Mouse (Mus musculus) heart, embryonic 12.5 days (tissue): Measurements from ENCODE around the gene Plcb2. TPM values are rescaled to one million over a fixed set of nuclear protein-coding genes. Genes with fewer than 3 reads are reported as not detected.

ENCODE experiments used
- ATAC-seq: fragments of 200-750 bp; cut with Nextera tagmentation; 2 replicates; pipeline ENCODE4 v1.8.0; 2017; ENCODE audit warnings: moderate TSS enrichment, moderate library complexity; ENCODE audit not compliant: insufficient number of reproducible peaks, low FRiP score
- H3K27ac ChIP-seq: fragments of 300-500 bp; sonication (generic); 2 replicates; pipeline ENCODE4 v1.5.1; 2016; ENCODE audit warnings: mild to moderate bottlenecking, moderate library complexity; ENCODE audit not compliant: poor library complexity, severe bottlenecking
- H3K27me3 ChIP-seq: fragments of 300-500 bp; sonication (generic); replicated peaks from 2 replicates; pipeline ENCODE4 v1.6.1; 2016; ENCODE audit warnings: mild to moderate bottlenecking, moderate library complexity
- H3K36me3 ChIP-seq: fragments of 300-500 bp; sonication (generic); 2 replicates; pipeline ENCODE4 v1.6.1; 2016; ENCODE audit warnings: mild to moderate bottlenecking, moderate library complexity
- H3K4me1 ChIP-seq: fragments of 300-500 bp; sonication (generic); replicated peaks from 2 replicates; pipeline ENCODE4 v1.6.1; 2016; ENCODE audit warnings: mild to moderate bottlenecking
- H3K4me2 ChIP-seq: fragments of 300-500 bp; sonication (generic); 2 replicates; pipeline ENCODE4 v1.6.1; 2016; ENCODE audit warnings: mild to moderate bottlenecking, moderate library complexity
- H3K4me3 ChIP-seq: fragments of 300-500 bp; sonication (generic); 2 replicates; pipeline ENCODE4 v1.5.1; 2016; ENCODE audit warnings: mild to moderate bottlenecking
- H3K9ac ChIP-seq: fragments of 300-500 bp; sonication (generic); 2 replicates; pipeline ENCODE4 v1.6.1; 2016; ENCODE audit warnings: mild to moderate bottlenecking, moderate library complexity
- H3K9me3 ChIP-seq: fragments of 300-500 bp; sonication (generic); replicated peaks from 2 replicates; pipeline ENCODE4 v1.6.1; 2016; ENCODE audit warnings: mild to moderate bottlenecking, moderate library complexity
- WGBS: fragments of 180-500 bp; shearing (Covaris S2); methylation state at CpG from one replicate; pipeline ENCODE4 v1.1.7; 2016; 5-methylcytosine and 5-hydroxymethylcytosine counted together
- polyA plus RNA-seq: library from polyadenylated mRNA; unstranded; fragments of >200 nt; fragmentation: Nextera tagmentation; extraction: Ambion mirVana; gene quantifications from 2 replicates; pipeline ENCODE4 v1.2.1, GENCODE M21; 2016

The Plcb2 gene
- polyA plus RNA-seq, 1 experiment from 2014 or later, result 1.4 TPM

DNA sequence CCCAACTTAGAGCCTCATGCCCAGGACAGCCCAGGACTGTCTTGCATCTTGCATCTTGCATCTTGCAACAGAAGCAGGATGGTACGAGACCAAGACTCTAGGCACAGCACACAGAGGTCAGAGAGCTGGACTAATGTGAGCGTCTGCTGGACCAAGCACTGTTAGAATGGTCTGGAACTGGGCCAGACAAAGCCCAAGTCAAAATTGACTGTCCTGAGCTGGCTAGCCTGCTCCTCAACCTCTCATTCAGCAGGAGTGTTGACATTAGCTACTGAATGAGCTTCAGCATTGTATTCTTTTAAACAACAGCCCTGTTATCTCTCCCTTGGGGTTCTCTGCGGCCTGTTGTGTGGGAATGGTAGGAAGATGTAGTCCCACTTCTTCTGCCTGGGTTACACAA is 48.7 kb downstream of the Plcb2 start:
- no peak for ATAC-seq
- H3K9me3 ChIP-seq, result no peaks in the 10 kb centered on the region
- no peak overlapping the region for H3K27ac ChIP-seq
- no peak overlapping the region for H3K9ac ChIP-seq
- WGBS, result 58% methylated on average over 3 of the region's 3 CpGs
- peaks cover 59% of the 10 kb centered on the region for H3K27me3 ChIP-seq
- H3K4me2 ChIP-seq, result no peak overlapping the region
- H3K4me1 ChIP-seq, result peaks cover 24% of the 10 kb centered on the region
- H3K36me3 ChIP-seq, result no peaks in the 10 kb centered on the region
- no peak overlapping the region for H3K4me3 ChIP-seq

GRCm38 (mm10) chr2:118677817-118678216 is 50.4 kb downstream of the Plcb2 start:
- Histone ChIP-seq H3K9ac (peak overlapping the region; percentile 80), H3K27ac (no peak overlapping the region), H3K4me2 (peak overlapping the region; percentile 98), H3K4me3 (peak overlapping the region; percentile 60), H3K36me3 (no peaks in the 10 kb centered on the region), H3K27me3 (peaks cover 76% of the 10 kb centered on the region), H3K4me1 (peaks cover 20% of the 10 kb centered on the region), H3K9me3 (no peaks in the 10 kb centered on the region)
- ATAC-seq, result no peak
- WGBS, result 11% methylated on average over 4 of the region's 4 CpGs

DNA sequence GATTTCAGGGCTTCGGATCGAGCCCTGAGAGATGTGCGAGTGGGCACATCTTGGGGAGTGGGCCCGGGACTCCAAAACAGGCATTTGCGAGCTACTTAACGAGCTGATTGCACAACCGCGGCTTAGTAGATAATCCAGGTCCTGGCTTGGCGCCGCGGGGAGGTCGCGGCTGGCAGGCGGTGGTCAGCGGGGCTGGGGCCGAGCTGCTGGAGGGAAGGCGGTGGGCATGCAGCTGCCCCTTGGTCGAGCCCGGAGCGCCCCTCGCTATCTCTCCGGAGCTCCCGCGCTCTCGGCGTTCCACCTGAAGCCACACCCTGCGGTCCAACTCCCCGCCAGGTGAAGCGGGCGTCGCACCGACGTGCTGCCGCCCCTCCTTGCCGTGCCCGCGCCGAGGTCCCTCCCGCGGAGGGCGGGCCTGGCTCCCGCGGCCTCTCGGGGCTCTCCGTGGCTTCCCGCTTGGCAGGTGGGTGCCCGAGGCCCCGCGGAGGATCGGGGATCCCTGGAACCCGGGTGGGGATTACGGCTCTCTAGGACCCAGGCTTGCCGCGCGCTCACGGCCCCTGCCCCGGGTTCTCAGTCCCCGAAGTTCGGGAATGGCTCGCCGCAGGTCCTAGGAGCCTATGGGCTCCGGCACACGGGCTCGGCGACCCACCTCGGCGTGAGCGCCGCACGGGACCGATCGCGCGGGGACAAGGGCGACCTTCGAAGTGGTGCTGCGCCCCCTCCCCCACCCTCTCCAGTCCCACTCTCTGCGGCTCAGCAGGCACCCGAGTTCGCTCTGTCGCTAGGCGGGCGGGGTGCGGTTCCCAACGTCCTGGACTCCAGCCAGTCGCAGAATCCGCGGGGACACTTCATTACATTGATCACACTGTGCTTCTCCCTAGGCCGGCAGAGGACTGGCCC is 51.1 kb downstream of the Plcb2 start:
- Histone ChIP-seq H3K9me3 (no peaks in the 10 kb centered on the region), H3K4me3 (peak overlapping the region; percentile 60), H3K27ac (no peak overlapping the region), H3K4me2 (peak overlapping the region; percentile 98), H3K27me3 (peaks cover 83% of the 10 kb centered on the region), H3K9ac (peak overlapping the region; percentile 80), H3K4me1 (peaks cover 13% of the 10 kb centered on the region), H3K36me3 (no peaks in the 10 kb centered on the region)
- under 1% methylated on average over 86 of the region's 89 CpGs for WGBS
- ATAC-seq, result peak; percentile 39; the same call in 1 of the 2 replicates

- Histone ChIP-seq H3K4me1 (peaks cover 23% of the 10 kb centered on the region), H3K9me3 (no peaks in the 10 kb centered on the region), H3K9ac (no peak overlapping the region), H3K27ac (no peak overlapping the region), H3K27me3 (peaks cover 80% of the 10 kb centered on the region), H3K4me3 (no peak overlapping the region), H3K4me2 (no peak overlapping the region), H3K36me3 (no peaks in the 10 kb centered on the region)
- 10% methylated on average over 7 of the region's 7 CpGs for WGBS
- ATAC-seq, result no peak
Observed at GRCm38 (mm10) chr2:118674500-118674899, 53.7 kb downstream of the Plcb2 start.

- Histone ChIP-seq H3K36me3 (no peaks in the 10 kb centered on the region), H3K9ac (no peak overlapping the region), H3K4me3 (no peak overlapping the region), H3K9me3 (no peaks in the 10 kb centered on the region), H3K4me2 (no peak overlapping the region), H3K4me1 (peaks cover 28% of the 10 kb centered on the region), H3K27me3 (peaks cover 74% of the 10 kb centered on the region), H3K27ac (no peak overlapping the region)
- no peak for ATAC-seq
- WGBS, result 26% methylated on average over 15 of the region's 15 CpGs
Observed at GRCm38 (mm10) chr2:118673686-118674465, 54.4 kb downstream of the Plcb2 start.

- Histone ChIP-seq H3K27ac (no peak overlapping the region), H3K4me1 (peaks cover 25% of the 10 kb centered on the region), H3K9ac (no peak overlapping the region), H3K4me3 (no peak overlapping the region), H3K36me3 (no peaks in the 10 kb centered on the region), H3K27me3 (peaks cover 53% of the 10 kb centered on the region), H3K4me2 (no peak overlapping the region), H3K9me3 (no peaks in the 10 kb centered on the region)
- whole genome bisulfite sequencing, result 41% methylated on average over 1 of the region's 1 CpGs
- no peak for ATAC-seq
Observed at GRCm38 (mm10) chr2:118671728-118672127, 56.5 kb downstream of the Plcb2 start.

DNA sequence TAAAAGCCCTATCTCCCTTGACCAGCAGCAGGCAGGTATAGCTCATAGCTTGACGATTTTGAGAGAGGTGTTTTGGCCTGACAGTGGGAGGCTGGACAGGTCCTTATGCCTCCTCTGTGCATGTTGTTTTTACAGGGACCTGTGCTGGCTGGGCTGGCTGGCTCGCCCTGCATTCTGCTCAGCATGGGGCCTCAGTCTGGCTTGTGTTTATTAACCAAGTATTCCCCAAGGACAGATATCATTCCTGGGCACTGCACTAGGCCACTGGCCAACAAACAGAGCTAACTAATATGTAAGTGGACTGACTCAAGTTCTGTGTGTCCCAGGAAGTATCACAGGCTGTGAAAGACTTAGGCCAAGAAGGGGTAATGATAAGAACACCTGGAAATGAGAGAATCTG is 58.5 kb downstream of the Plcb2 start:
- Histone ChIP-seq H3K9ac (no peak overlapping the region), H3K27ac (no peak overlapping the region)
- 15% methylated on average over 2 of the region's 2 CpGs for WGBS

GRCm38 (mm10) chr2:118669245-118669644 is 59.0 kb downstream of the Plcb2 start:
- Histone ChIP-seq H3K9ac (no peak overlapping the region), H3K4me1 (peaks cover 46% of the 10 kb centered on the region), H3K36me3 (no peaks in the 10 kb centered on the region), H3K4me3 (no peak overlapping the region), H3K4me2 (no peak overlapping the region), H3K27ac (no peak overlapping the region), H3K27me3 (peaks cover 33% of the 10 kb centered on the region), H3K9me3 (no peaks in the 10 kb centered on the region)
- no peak for ATAC-seq
- WGBS, result 80% methylated on average over 6 of the region's 6 CpGs

More for the DNA sequence above, 58.5 kb downstream of the Plcb2 start:
- Histone ChIP-seq H3K4me3 (no peak overlapping the region), H3K4me1 (peaks cover 42% of the 10 kb centered on the region), H3K27me3 (peaks cover 36% of the 10 kb centered on the region), H3K36me3 (no peaks in the 10 kb centered on the region), H3K9me3 (no peaks in the 10 kb centered on the region), H3K4me2 (no peak overlapping the region)
- ATAC-seq, result no peak

- H3K27me3 ChIP-seq, result peaks cover 19% of the 10 kb centered on the region
- H3K9me3 ChIP-seq, result no peaks in the 10 kb centered on the region
- no peaks in the 10 kb centered on the region for H3K36me3 ChIP-seq
- peak overlapping the region; percentile 42 for H3K27ac ChIP-seq
- H3K4me3 ChIP-seq, result no peak overlapping the region
- 31% methylated on average over 5 of the region's 5 CpGs for WGBS
- H3K9ac ChIP-seq, result no peak overlapping the region
- peak overlapping the region; percentile 14; the same call in 1 of the 2 replicates for H3K4me2 ChIP-seq
- peaks cover 64% of the 10 kb centered on the region for H3K4me1 ChIP-seq
- no peak for ATAC-seq
Observed at GRCm38 (mm10) chr2:118667181-118667580, 61.1 kb downstream of the Plcb2 start.

DNA sequence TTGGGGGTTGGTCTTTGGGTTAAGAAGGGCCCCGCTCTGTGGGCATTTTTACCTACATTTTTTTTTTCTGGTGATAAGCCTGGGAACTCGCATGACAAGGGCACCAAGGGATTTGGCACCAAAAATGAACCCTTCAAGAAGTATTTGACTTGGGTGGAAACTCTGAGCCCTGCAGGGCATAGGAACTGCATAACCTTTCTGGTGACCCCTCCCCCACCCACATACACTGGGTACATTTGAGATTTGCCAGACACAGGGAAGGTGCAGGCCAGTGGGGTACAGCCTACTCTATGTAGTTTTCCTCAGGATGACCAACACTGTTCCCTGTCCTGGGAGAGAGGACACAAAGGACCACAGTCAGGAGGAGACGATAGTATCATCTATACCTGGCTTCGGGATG is 62.6 kb downstream of the Plcb2 start:
- H3K27me3 ChIP-seq, result peaks cover 9% of the 10 kb centered on the region; the same call in 1 of the 2 replicates
- 84% methylated on average over 4 of the region's 4 CpGs for WGBS
- no peaks in the 10 kb centered on the region for H3K9me3 ChIP-seq
- no peak overlapping the region for H3K9ac ChIP-seq
- H3K4me1 ChIP-seq, result peaks cover 63% of the 10 kb centered on the region
- no peaks in the 10 kb centered on the region for H3K36me3 ChIP-seq
- H3K4me2 ChIP-seq, result no peak overlapping the region
- no peak for ATAC-seq
- H3K4me3 ChIP-seq, result no peak overlapping the region
- H3K27ac ChIP-seq, result no peak overlapping the region

DNA sequence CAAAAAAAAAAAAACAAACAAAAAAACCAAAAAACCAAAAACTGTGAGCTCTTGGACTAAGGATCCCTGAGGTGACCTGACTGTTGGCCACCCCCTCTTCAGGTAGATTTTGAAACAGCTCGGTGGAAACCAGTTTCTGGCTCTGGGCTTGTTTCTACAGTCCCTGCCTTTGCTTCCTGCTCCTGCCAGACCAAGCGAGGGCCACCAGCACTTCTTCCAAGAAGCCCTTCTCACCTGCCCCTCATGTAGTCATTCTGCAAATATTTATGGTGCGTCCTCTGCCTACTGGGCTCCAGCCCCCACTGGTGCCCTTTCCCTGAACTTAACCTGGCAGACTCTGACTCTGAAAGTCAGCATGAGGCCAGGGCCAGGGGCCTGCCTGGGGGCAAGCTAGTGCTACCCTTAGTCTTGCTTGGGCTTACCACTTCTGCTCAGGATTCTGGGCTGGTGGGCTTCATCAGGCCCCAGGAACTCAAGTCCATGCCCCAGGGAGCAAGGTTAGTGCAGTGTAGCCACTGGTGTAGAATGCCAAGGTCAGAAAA is 63.2 kb downstream of the Plcb2 start:
- WGBS, result 54% methylated on average over 3 of the region's 3 CpGs
- Histone ChIP-seq H3K27me3 (peaks cover 9% of the 10 kb centered on the region; the same call in 1 of the 2 replicates), H3K4me3 (no peak overlapping the region), H3K9me3 (no peaks in the 10 kb centered on the region), H3K9ac (no peak overlapping the region), H3K36me3 (no peaks in the 10 kb centered on the region), H3K4me1 (peaks cover 59% of the 10 kb centered on the region), H3K4me2 (peak overlapping the region; percentile 22; the same call in 1 of the 2 replicates), H3K27ac (0 out of 2 replicates have a peak overlapping the region, but pooled peaks have one; percentile 3)
- no peak for ATAC-seq
